Mouse (Mus musculus) testis, adult 10 weeks (tissue): ENCODE data around the gene Cops8. TPM values are rescaled to one million over a fixed set of nuclear protein-coding genes. Genes with fewer than 3 reads are reported as not detected.

Experiments
- polyA plus RNA-seq: library from polyadenylated mRNA; stranded (reverse); fragments of 350-450 nt; fragmentation: Illumina TruSeq; extraction: RNeasy Lipid Tissue Mini Kit (QIAGEN cat#74804); gene quantifications from one replicate; pipeline ENCODE4 v1.2.3, GENCODE M21; 2014; ENCODE audit warnings: low read depth, low replicate concordance

The Cops8 gene
- 125 TPM for polyA plus RNA-seq

GRCm38 (mm10) chr1:90602759-90603560 is at the start of gene Cops8:
Cops8 (plus strand) TSS chr1:90602981.

Other genes with a start within 250 kb of the Cops8 start
- 5.7 TPM for gene Col6a3, start 241.0 kb downstream of the Cops8 start, polyA plus RNA-seq